Mouse (Mus musculus) cerebellum, postnatal 4 days (tissue): Measurements from ENCODE around the gene Chic2.
A peak's percentile ranks its signal among the peaks of the same experiment; 100 is the strongest.

Source experiments
- DNase-seq, 2 experiments: peaks; one replicate each; pipeline ENCODE4 v3.0.0; 2022; ENCODE audit warnings: low spot score in 2 of 2, mixed read lengths in 1 of 2

Gene Chic2

GRCm38 (mm10) chr5:74975507-74975906 lies 69.1 kb downstream of the Chic2 start:
- DNase-seq: no peak

GRCm38 (mm10) chr5:74974726-74975411 lies 69.7 kb downstream of the Chic2 start:
- DNase-seq: peak; percentile 32 to 49

GRCm38 (mm10) chr5:74974061-74974581 lies 70.5 kb downstream of the Chic2 start:
- no peak for DNase-seq

- no peak for DNase-seq
Measured at GRCm38 (mm10) chr5:74971418-74971817, 73.2 kb downstream of the Chic2 start.

- no peak for DNase-seq
Measured at GRCm38 (mm10) chr5:74969341-74969740, 75.2 kb downstream of the Chic2 start.

GRCm38 (mm10) chr5:74967882-74968281 lies 76.7 kb downstream of the Chic2 start:
- DNase-seq: no peak

GRCm38 (mm10) chr5:74966891-74967290 lies 77.7 kb downstream of the Chic2 start:
- DNase-seq: no peak

GRCm38 (mm10) chr5:74962771-74963170 lies 81.8 kb downstream of the Chic2 start:
- no peak for DNase-seq

GRCm38 (mm10) chr5:74960840-74961543 lies 83.6 kb downstream of the Chic2 start:
- peak; percentile 40 to 71 for DNase-seq

GRCm38 (mm10) chr5:74960306-74960705 lies 84.3 kb downstream of the Chic2 start:
- no peak for DNase-seq

- DNase-seq: no peak
Measured at GRCm38 (mm10) chr5:74957293-74958076, 87.1 kb downstream of the Chic2 start.

- no peak for DNase-seq
Measured at GRCm38 (mm10) chr5:74956335-74956734, 88.2 kb downstream of the Chic2 start.

GRCm38 (mm10) chr5:74955565-74955964 lies 89.0 kb downstream of the Chic2 start:
- DNase-seq: no peak

- no peak for DNase-seq
Measured at GRCm38 (mm10) chr5:74952938-74953337, 91.6 kb downstream of the Chic2 start.

GRCm38 (mm10) chr5:74951375-74951774 lies 93.2 kb downstream of the Chic2 start:
- no peak for DNase-seq

GRCm38 (mm10) chr5:74949298-74949697 lies 95.3 kb downstream of the Chic2 start:
- DNase-seq: no peak

GRCm38 (mm10) chr5:74948482-74948881 lies 96.1 kb downstream of the Chic2 start:
- no peak for DNase-seq
